Mouse (Mus musculus) brain, embryonic 18.5 days (tissue): Measurements from ENCODE around the gene 1600012H06Rik.
"Not testable (repeated sequence)": the region's sequence is repeated elsewhere in the genome, so short reads cannot be mapped to it uniquely, and the experiment has no call there.

Experiments used
- DNase-seq: peaks from one replicate; pipeline ENCODE4 v3.0.0-alpha.2; 2012; ENCODE audit warnings: low read depth, low spot score

The 1600012H06Rik gene

DNA sequence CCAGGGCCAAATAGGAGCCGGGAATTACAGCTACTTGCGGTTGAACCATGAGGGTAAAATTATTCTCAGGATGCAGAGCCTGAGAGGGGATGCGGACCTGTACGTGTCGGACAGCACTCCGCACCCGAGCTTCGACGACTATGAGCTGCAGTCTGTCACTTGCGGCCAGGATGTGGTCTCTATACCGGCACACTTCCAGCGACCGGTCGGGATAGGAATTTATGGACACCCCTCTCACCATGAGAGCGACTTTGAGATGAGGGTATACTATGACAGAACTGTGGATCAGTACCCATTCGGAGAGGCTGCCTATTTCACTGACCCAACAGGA lies 710 bp downstream of the 1600012H06Rik start:
- no peak for DNase-seq

DNA sequence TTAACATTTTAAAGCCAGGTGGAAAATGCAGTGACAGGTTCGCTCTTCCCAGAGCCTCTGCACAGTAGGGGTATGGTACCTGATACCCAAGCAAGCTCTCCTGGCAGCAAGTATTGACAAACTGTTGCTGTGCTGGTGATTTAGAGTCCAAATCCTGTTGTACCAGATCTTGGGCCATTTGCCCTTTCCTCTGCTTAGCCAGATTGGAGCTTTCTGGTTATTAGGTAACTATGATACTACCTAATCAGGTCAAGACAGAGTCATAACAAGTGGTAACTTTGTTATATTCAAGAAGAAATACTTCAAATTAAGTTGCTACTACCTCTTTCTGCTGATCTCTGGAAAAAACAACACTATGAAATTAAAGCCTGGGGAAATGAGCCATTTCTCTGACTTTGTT lies 1.6 kb downstream of the 1600012H06Rik start:
- no peak for DNase-seq

DNA sequence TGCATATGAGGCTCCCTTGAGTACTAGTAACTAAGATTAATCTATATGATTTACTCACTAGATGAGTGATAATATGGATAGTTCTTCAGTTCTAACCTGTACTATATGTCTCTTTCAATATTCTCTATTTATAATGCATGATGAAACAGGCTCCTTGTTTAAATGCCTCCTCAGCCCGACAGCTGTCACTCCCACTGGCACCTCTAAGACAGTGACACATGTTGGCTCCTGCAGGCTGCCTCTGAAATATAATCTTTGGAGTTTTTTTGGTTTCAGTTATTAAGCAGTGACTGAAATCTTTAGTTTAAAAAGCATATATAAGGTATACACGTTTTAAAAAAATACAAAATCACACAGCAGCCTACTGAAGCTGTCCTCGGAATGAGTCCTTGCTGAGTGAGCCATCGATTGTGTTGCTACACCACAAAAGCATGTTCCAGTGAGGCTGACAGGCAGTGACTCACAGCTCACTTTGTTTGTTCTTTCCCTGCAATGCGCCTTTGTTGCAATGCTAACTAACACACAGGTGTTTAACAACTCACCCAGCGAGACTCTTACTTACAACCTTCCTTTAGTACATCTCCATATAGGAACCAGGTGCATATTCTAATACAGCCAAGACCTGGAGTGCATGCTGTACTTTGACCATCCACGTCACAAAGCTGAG lies 6.3 kb downstream of the 1600012H06Rik start:
- DNase-seq, result no peak

DNA sequence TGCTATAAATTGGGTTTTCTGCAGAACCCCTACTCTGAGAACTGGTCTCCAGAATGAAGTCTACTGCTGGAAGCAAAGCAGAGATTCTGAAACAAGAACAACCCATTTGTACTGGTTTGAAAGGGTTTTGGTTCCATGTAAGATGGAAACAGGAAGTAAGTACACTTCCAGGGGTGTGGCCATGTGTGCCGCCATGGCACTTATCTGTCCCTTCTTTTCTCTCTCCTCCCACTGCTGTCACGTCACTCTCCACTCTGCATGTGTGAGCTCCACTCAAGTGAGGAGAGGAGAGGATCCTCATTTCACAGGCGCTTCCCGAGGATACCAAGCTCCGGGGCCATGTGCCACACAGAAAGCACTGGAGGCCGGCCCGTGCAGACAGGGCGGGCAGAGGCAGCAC lies 10.5 kb downstream of the 1600012H06Rik start:
- DNase-seq, result no peak

DNA sequence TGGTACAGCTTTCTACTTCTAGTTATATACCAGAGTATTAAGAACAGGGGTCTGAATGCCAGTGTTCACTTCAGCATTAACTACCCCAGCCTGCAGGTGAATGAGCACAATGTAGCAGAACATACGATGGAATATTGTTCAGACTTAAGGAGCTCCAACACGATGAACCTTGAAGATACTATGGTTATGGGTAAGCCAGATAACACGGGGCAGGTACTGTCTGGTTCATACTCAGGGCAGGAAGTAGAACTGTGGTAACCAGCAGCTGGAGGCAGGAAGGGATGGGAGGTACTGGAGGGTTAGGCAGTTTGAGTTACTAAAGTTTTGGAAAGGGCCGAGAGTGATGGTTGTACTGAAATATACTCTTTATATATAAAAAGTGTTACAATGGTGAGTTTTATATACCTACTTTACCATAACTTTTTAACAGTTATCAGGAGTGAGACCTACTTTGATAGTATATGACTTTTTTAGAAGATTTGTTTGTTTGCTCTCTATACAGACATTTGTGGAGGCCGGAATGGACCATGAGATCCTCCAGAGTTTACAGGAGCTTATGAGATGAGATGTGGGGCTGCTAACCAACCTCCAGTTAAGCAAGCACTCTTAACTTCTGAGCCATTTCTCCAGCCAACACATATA lies 15.8 kb downstream of the 1600012H06Rik start:
- DNase-seq, result no peak

DNA sequence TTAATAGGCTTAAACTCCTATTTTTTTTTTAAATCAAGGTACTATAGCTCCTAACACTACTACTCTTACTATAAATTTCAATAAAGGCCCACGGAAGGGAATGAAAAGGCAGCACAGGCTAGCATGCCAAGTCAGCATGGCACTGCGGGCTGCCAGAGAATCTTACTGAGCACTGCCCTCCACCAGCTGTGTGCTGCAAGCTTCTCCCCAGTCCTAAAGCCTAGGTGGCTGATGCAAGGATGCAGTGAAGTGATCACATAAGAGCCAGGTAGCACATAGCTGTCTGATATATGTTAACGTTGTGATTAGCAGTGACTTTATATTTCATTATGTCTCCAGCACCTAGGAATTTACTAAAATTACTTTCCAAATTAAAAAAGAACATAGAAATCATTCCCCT lies 17.0 kb downstream of the 1600012H06Rik start:
- DNase-seq, result no peak

DNA sequence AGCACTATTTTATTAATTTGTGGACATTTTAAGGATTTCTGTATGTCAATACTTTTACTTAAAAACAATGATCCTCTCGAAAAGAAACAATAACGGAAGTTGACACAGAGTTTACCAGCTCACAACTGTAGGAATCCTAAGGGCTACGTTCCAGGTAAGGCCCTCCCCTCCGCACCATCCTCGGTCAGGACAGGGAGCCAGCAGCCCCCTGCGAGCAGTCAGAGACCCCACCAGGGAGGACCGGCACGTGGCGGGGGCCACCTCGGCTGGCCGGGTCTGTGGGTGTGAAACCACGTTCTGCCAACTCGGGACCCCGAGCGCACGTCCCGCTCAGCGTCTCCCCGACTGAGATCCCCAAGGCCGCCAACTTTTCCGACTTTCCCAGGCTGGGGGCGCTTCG lies 17.5 kb downstream of the 1600012H06Rik start:
- DNase-seq, result no peak

DNA sequence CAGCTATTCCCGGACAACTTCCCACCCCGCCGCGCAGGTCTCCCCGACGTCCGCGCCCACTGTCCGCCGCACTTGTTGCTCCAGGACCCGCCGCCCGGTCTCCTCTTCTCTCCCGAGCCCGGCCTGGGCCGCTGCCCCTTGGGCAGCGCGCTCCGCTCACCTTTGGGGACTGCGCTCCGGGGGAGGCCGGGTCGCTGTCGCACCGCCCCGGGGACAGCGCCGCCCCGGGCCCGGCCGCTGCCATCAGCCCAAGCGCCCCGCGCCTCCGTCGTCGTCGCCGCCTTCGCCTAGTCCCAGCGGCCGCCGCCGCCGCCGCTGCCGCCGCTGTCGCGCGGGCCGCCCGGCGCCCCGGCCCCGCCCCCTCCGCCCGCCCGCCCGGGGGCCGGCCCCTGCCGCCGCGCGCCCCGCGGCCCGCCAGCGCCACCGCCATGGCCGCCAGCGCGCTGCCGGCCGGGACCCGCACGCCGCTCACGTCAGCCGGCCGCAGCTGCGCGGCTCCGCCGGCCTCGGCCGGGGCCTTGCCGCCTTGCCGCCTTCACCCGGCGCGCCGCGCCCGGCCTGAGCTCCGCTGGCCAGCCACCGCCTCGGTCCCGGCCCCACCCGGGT lies 18.1 kb downstream of the 1600012H06Rik start, which contains the start of gene Phf10:
Gene Phf10 (minus strand): TSS at position 323 of the 606 bp plus-strand sequence.
- DNase-seq, result not testable (repeated sequence)

DNA sequence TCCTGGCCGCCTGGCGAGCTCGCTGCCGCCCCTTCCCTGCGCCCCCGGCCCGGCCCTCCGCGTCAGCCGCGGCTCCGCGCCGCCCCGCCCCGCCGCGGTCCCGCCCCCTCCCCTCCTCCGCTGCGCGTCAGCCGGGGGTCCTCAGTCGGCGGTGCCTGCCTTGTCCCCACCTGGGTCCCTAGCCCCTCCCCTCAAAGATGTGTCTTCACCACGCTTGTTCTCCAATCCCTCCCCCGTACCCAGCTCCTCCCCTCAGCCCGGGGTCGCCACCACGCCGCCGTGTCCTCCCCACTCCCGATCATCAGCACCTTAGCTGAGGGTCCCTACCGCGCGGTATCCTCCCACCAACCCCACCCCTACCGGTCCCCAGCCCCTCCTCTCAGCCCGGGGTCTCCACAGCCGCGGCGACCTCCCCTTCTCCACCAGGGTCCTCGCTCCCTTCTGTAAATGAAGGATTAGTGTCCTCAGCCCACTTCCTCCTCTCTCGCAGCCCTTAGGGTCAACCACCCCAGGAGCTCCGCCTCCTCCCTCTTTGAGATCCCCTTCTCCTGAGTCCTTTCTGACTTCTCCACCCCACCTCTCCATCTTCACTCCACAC lies 18.7 kb downstream of the 1600012H06Rik start:
- not testable (repeated sequence) for DNase-seq

DNA sequence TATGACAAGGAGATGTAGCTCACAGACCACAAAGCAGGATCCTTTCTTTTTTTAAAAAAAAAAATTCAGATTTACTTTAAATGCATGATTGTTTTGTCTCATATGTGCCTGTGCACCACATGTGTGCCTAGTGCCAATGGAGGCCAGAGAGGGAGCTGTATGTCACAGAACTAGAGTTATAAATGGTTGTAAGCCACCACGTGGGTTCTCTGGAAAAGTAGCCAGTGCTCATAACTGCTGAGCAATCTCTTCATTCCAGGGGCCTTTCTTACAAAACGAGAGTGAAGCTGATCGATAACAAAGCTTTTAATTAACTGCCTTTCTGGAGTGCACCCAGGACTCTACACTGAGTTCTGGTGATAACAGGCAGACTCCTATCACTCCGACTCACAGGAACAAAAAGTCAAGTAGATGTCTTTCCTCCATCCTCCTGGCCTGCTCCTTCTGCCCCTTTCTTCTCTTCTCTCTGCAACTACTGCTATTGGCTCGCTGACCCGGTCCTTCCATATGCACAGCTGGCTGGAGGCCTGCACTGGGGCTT lies 25.5 kb downstream of the 1600012H06Rik start:
- DNase-seq, result not testable (repeated sequence)

DNA sequence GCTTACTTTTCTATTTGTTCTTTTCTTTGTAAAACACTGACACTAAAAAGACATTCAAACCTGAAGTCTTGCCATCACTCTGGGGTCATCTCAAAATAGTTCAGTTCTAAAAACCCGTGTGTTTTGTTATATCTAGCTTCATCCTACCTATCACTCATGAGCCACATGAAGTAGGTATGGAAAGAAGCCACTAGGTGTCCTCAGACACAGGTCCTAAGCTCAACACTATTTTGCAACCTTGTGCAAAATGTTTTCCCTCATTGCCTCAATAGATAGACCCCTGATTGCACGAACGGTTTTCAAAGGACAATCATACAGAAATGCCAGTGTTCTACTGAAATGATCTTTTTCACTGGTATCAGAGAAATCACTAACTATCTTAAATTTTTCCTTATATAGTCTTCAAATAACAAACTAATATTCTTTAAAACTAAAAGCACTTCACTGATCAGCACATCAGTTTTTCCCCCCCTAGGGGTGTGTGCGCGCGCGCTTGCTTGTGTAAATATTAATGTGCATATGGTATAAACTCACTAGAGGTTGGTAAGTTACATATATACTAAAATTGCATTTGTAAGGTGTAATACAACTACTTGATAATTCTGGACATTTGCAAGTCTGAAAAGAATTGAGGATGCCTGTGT lies 34.9 kb downstream of the 1600012H06Rik start:
- not testable (repeated sequence) for DNase-seq

DNA sequence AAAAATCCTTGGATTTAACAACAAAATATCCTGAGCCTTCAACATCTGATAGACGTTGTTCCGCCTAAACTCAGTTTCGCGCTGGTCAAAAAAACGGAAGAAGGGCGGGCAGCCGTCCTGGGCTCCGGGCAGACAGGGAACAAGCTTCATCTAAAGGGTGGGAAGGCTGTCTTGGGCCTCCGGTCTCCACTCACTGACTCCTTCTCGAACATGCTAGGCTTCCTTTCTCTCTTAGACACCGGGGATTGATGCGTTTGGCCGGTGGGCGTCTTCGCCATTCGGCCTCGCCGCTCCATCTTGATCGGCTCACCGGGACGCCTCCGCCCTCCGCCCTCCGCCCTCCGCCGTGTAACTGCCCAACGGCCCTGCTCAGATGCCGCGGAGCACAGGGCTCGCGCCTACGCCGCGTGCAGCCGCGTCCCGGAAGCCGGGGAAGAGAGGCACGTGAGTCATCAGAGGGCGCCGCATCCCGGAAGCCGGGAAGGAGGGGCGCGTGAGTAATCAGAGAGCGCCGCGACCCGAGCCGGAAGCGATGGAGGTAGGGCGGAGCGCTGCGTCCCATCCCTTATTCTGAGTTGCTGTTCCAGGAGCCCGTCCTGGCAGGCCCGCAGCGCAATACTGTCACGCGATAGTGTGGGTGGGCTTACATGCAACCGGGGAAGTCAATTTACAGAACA lies 35.5 kb downstream of the 1600012H06Rik start, which contains the start of the genes 9030025P20Rik and Gm3417:
Gene 9030025P20Rik (plus strand): TSS at position 107 of the 677 bp plus-strand sequence.
Gene Gm3417 (minus strand): TSS at position 429 of the 677 bp plus-strand sequence.
- not testable (repeated sequence) for DNase-seq

DNA sequence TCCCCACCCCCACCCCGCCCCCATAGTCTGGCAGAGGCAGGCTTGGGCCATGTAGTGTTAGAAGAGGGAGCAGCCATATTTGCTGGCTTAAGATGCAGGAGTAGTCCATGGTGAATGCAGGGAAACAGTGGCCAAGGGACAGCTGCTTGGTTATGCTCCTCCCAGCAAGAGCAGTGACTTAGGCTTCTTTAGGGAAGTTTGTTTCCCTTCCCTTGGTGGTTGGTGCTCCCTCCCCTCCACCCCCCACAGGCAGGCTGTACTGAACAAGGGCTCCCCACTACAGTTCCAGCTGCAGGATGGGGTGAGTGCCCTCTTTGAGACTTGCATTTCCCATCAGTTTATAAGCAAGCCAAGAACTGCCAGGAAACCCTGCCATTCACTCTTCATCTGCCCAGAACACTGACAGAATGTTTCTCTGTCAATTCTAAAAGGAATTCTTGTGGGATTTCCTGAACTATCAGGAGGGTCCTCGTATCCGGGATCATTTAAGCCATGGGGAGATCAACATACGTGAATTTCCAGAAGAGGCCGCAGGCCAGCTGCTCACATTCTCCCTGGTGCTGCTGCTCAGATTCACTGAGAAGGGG lies 47.2 kb downstream of the 1600012H06Rik start:
- DNase-seq, result not testable (repeated sequence)

DNA sequence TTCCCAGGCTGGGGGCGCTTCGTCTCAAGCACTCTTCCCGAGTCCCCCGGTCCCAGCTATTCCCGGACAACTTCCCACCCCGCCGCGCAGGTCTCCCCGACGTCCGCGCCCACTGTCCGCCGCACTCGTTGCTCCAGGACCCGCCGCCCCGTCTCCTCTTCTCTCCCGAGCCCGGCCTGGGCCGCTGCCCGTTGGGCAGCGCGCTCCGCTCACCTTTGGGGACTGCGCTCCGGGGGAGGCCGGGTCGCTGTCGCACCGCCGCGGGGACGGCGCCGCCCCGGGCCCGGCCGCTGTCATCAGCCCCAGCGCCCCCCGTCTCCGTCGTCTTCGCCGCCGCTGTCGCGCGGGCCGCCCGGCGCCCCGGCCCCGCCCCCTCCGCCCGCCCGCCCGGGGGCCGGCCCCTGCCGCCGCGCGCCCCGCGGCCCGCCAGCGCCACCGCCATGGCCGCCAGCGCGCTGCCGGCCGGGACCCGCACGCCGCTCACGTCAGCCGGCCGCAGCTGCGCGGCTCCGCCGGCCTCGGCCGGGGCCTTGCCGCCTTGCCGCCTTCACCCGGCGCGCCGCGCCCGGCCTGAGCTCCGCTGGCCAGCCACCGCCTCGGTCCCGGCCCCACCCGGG lies 49.6 kb downstream of the 1600012H06Rik start:
- DNase-seq, result not testable (repeated sequence)

DNA sequence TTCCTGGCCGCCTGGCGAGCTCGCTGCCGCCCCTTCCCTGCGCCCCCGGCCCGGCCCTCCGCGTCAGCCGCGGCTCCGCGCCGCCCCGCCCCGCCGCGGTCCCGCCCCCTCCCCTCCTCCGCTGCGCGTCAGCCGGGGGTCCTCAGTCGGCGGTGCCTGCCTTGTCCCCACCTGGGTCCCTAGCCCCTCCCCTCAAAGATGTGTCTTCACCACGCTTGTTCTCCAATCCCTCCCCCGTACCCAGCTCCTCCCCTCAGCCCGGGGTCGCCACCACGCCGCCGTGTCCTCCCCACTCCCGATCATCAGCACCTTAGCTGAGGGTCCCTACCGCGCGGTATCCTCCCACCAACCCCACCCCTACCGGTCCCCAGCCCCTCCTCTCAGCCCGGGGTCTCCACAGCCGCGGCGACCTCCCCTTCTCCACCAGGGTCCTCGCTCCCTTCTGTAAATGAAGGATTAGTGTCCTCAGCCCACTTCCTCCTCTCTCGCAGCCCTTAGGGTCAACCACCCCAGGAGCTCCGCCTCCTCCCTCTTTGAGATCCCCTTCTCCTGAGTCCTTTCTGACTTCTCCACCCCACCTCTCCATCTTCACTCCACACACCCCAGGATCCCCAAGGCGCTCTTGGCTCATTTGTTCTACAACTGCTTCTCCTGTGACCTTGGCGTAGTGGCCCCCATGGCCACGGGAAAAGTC lies 50.3 kb downstream of the 1600012H06Rik start:
- DNase-seq, result not testable (repeated sequence)

DNA sequence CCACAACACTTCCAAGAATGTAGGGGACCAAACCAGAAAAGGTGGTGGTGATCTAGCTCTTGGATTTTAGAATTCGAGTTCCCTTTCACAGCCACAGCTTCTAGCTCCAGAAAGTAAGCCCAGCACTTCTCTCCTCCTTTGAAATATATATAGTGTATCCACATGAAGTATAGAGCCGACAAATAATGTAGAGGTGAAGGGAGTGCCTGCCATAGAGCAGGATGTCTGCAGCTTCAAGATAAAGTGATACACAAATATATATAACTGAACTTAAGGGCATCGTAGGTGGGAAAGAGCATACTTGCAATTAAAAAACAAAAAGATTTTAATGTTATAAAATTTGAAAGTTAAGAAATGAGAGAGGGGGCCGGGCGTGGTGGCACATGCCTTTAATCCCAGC lies 51.2 kb downstream of the 1600012H06Rik start:
- DNase-seq, result not testable (repeated sequence)

DNA sequence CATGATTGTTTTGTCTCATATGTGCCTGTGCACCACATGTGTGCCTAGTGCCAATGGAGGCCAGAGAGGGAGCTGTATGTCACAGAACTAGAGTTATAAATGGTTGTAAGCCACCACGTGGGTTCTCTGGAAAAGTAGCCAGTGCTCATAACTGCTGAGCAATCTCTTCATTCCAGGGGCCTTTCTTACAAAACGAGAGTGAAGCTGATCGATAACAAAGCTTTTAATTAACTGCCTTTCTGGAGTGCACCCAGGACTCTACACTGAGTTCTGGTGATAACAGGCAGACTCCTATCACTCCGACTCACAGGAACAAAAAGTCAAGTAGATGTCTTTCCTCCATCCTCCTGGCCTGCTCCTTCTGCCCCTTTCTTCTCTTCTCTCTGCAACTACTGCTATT lies 57.1 kb downstream of the 1600012H06Rik start:
- DNase-seq, result not testable (repeated sequence)

DNA sequence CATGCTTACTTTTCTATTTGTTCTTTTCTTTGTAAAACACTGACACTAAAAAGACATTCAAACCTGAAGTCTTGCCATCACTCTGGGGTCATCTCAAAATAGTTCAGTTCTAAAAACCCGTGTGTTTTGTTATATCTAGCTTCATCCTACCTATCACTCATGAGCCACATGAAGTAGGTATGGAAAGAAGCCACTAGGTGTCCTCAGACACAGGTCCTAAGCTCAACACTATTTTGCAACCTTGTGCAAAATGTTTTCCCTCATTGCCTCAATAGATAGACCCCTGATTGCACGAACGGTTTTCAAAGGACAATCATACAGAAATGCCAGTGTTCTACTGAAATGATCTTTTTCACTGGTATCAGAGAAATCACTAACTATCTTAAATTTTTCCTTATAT lies 66.1 kb downstream of the 1600012H06Rik start:
- not testable (repeated sequence) for DNase-seq
